Mouse (Mus musculus): ENCODE results near the gene Mbd6.
A peak's percentile ranks its signal among the peaks of the same experiment; 100 is the strongest.

Mbd6 gene

DNA sequence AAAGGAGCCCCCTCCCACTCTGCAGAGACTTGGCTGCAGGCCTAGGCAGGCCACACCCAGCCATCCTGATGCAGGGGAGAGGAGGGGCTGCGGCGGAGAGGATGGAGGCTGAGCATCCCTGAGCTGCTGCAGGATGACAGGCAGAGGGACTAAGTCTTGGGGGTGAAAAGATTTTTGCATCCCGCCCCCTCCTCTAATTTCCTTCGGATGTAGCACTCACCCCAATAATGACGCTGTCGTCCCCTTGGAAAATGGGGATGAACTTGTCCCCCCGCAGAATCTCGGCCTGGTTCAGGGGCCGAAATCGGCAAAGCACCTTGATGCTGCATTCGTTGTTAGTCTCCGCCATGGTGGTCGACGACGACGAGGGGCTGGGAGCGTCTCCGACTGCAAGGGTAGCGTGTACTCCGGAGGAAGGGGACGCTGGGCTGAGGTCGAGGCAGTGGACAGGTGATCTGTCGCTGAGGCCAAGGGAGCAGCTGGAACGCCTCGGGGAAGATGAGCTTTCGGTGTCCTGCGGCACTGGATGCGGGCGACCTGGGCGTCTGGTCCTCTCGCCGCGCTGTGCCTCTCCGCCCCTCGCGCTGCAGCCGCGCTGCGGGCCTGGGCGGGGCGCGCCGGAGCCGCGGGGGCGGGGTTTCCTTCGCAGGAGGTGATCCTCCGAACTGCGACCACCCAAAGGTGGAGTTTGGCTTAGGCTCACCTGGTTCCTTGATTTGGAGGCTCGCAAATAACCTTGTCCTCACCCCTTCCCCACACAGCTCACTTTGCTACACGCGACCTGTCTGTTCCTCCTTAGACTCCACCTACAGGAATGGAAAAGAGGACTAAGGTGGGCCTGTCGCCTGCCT lies 26.0 kb downstream of the Mbd6 start, which contains the start of gene Kif5a:
TSS of gene Kif5a (minus strand) at position 801 of the 851 bp plus-strand sequence.
- peak; percentile 26 for DNase-seq (ENCODE audit: low spot score)

DNA sequence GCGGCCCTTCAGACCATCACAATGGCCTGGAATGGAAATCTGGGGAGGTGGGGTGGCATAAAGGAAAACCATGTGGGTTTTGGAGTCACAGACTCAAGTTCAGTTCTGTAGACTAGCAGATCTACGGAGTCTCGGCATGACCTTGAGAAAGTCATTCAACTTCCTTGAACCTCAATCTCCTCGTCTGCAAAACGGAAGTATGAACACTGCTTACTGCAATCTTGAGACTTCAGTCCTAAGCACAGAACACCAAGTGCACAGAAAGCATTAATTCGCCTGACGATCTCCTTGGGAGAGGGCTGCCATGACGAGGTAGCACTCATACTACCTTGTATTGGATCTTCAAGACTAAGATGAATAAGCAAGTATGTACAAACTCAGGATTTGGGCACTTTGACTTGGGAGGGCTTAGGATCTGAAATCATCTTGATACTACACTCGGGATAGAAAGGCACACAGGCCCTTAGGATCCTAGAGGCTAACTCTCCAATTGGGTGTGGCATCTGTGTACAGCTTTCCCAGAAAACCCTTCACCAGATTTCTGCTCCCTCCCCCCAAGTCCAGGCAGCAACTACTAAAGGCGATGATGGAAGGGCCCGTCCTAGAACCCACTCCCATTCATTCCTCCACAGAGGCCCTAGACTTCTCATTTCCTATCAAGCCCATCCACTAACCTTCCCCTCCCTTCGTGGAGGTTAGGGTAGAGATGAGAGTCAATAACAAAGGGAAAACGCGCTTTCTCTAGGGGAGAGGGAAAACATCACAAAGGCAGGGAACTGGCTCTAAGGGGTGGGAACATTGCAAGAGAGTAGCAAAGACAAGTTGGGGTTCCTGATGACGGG lies 26.9 kb downstream of the Mbd6 start:
- DNase-seq (ENCODE audit: low spot score) = no peak

DNA sequence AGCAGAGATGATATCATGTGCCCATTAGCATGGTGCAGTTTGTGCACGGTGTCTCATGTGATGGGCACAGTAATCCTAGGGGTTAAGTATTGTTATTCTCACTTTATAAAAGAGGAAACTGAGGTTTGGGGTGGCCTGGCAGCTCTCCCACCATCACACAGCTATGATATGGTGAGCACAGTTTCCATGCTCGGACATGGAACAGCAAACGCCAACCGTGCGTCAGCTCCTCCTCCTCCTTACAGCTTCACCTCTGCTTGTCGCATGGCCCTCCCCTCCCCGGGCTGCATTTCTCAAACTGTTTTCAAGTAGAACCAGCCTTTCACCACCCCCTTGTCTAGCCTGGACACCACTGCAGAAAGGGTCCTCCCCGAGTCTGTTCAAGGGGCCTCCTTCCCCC lies 30.3 kb downstream of the Mbd6 start:
- DNase-seq (ENCODE audit: low spot score) = no peak

DNA sequence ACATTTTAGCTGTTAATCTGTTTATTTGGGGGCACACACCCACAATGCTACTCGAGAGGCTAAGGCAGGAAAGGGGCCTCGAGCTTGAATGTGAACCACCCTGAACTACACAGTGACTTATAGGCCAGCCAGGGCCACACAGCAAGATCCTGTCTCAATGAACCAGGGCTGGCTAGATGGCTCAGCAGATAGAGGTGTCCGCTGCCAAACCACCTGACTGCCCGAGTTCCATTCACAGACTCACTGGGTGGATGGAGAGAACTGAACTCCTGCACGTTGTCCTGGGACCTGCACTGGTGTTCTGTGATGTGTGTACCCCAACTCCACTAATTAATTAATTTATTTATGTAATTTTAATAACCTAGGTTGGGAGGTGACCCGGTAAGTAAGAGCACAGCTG lies 31.0 kb downstream of the Mbd6 start:
- no peak for DNase-seq (ENCODE audit: low spot score)

DNA sequence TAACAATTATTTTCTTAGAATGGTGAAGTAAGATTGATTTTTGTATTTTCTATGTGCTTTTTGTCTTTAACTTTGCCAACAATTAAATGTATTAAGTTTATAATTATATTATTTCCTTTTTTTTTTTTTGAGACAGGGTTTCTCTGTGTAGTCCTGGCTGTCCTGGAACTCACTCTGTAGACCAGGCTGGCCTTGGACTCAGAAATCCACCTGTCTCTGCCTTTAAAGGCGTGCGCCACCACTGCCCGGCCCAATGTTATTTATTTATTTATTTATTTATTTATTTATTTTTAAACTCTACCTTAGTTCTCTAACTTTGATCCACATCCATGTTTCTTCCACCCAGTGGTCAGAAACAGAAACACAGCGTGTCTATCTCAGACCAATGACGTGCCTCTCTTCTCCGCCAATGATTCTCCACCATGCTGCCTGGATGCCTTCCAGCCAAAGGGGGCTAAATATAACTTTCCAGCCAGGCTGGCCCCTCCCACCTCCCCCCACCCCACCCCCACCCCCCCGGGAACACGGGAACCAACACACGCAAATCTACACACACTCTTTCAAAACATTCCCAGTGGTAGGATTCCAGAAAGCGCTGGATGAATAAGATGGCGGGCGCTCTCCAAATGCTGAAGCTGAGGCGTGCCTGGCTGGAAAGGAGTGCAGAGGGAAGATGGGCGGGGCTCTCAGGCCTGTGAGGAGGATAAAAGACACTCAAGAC lies 33.0 kb downstream of the Mbd6 start:
- DNase-seq (ENCODE audit: low spot score) = no peak

DNA sequence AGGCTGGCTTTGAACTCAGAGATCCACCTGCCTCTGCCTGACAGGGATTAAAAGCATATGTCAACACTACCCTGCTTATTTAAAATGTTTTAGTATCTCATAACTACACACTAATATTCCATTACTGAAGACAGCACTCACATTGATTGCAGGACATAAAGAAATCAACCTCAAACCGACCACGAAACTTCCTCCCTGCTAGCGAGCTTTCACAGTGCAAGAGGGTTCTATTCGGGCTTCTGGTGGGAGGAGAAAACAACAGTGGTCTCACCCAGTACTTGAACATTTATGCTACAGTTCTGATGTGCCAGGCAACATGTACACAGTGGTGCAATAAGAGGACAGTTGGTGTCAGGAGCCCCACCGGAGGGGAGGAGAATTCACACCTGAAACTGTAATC lies 38.0 kb downstream of the Mbd6 start:
- DNase-seq (ENCODE audit: low spot score) = no peak

DNA sequence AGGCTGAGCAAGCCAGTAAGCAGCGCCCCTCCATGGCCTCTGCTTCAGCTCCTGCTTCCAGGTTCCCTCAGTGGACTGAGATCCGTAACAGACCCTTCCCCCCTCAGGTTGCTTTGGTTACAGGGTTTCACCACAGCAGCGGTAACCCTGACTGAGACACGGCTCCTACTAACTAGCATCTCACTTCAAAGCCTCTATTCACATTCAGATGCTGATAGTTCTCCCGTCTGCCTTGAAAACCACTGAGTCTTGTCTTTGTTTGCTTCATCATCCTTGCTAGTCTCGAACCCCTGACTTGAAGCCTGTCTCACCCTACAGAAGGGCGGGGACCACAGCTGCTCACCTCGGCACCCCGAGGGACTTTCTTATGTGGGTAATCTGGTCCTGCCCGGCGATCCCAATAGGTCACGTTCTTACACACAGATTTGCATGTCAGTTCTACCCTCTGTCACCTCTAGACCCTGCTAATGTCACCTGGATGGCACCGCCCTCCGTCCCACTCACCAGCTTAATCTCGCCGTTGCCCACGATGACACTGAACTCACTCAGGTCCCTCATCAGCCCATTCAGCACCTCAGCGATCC lies 50.5 kb downstream of the Mbd6 start:
- no peak for DNase-seq (ENCODE audit: low spot score)

DNA sequence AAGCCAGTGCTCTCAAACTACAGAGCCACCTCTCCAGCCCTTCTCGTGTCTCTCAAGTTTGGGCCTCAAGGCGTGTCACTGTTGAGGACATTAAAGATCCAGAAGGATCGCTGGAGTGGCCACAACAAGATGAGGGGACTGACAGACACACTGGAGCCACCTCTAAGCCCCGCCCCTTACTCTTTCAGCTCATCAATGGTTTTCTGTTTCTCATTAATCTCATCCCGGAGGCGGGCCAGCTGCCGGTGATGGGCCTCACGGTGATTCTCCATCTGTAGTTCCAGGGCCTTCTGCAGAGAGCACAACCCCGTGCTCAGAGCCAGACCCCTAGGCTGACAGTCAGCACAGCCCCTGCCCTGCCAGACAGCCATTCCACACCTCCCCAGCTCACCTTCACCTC lies 52.3 kb downstream of the Mbd6 start:
- DNase-seq (ENCODE audit: low spot score) = no peak

DNA sequence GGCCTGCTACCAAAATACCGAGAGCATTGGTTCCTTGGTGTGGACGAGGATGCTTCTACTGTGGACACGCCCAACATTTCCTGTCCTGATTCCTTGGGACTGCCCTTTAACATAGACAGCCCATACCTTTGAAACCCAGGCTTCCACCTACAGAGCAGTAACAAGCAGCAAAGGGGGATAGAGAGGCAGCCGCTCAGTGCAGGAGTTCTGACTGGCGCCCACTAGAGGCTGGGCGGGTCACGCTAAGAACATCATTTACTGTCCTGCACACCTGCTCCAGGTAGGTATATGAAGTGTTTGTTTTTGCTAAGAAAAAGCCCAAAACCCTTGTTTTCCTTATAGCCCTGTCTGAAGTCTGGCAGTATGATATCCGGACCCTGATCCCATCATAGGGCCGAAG lies 55.7 kb downstream of the Mbd6 start:
- DNase-seq (ENCODE audit: low spot score) = no peak

Measured in spleen, adult 12 weeks (tissue).